Mouse (Mus musculus): ENCODE results near the gene Npy4r.

DNA sequence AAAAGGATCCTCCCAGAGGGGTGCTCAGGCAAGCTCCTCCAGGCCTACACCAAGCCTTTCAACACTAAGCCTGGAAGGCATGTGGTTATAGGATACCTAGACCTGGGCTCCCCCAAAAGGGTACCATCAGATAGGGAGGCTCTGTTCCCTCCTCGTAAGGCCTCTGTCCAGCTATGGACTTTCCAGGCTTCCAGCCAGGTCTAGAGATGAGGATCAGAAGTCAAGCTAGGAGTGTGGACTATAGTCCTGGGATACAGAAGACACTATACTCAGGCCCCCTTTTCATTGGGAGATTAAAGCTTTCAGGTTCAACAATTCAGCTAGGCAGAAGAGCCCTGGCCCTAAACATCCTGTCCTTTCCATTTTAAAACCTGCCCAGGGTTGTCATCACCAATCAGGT lies 30.8 kb upstream of the Npy4r start:
- TF ChIP-seq POLR2A (IDR thresholded peaks at IDR 0.05; ENCODE audit: borderline replicate concordance, extremely low read depth, low read depth, low read length): no peak
- TF ChIP-seq CTCF (IDR thresholded peaks at IDR 0.05; ENCODE audit: insufficient read depth, low read length): no peak
